Mouse (Mus musculus) CH12.LX (cell line): ENCODE measurements around the gene Rabgap1l. TPM values are rescaled to one million over a fixed set of nuclear protein-coding genes. Genes with fewer than 3 reads are reported as not detected.
A peak's percentile ranks its signal among the peaks of the same experiment; 100 is the strongest.

Experiments used
- DNase-seq: peaks from one replicate; pipeline ENCODE4 v3.0.0-alpha.2; 2013; ENCODE audit errors: extremely low read depth
- H3K27ac ChIP-seq: 2 replicates; pipeline ENCODE4 v1.5.1; 2012; ENCODE audit warnings: low read depth, mild to moderate bottlenecking, control low read depth, moderate library complexity; ENCODE audit not compliant: insufficient read depth
- H3K27me3 ChIP-seq: replicated peaks from 2 replicates; pipeline ENCODE3; 2012; ENCODE audit warnings: inconsistent platforms
- H3K36me3 ChIP-seq, 2 experiments: replicated peaks in 1 of 2; 2 replicates each; pipeline versions ENCODE3 to v1.6.1; 2012; ENCODE audit warnings: inconsistent platforms in 1 of 2, low read length in 1 of 2, mild to moderate bottlenecking in 1 of 2, mixed read lengths in 1 of 2, moderate library complexity in 1 of 2; ENCODE audit not compliant: control insufficient read depth in 1 of 2, insufficient read depth in 1 of 2
- H3K4me1 ChIP-seq, 2 experiments: 2 replicates each; pipeline ENCODE4 v1.6.1; 2012; ENCODE audit warnings: inconsistent platforms in 1 of 2, moderate library complexity in 1 of 2; ENCODE audit not compliant: insufficient read depth in 2 of 2, control insufficient read depth in 1 of 2
- H3K4me2 ChIP-seq: 2 replicates; pipeline ENCODE4 v1.6.1; 2012; ENCODE audit warnings: low read depth, mild to moderate bottlenecking, control low read depth; ENCODE audit not compliant: poor library complexity, insufficient read depth, severe bottlenecking
- H3K4me3 ChIP-seq, 3 experiments: fragments of 150-350 bp in 1 of 3; sonication (generic) in 1 of 3; replicated peaks in 1 of 3; 2 replicates each; pipeline versions ENCODE3 to v1.5.1; 2011 to 2012; ENCODE audit warnings: low read depth in 2 of 3, low read length in 2 of 3, mild to moderate bottlenecking in 2 of 3, moderate library complexity in 2 of 3, control low read depth in 1 of 3, improper control_type of control experiment in 1 of 3, inconsistent platforms in 1 of 3, mixed read lengths in 1 of 3; ENCODE audit not compliant: poor library complexity in 1 of 3
- H3K79me2 ChIP-seq: replicated peaks from 2 replicates; pipeline ENCODE4 v1.6.1; 2012; ENCODE audit warnings: mild to moderate bottlenecking, moderate library complexity; ENCODE audit not compliant: control insufficient read depth, poor library complexity, insufficient read depth, severe bottlenecking; ENCODE audit errors: extremely low read depth
- H3K9ac ChIP-seq: 2 replicates; pipeline ENCODE4 v1.6.1; 2012; ENCODE audit warnings: low read depth, mild to moderate bottlenecking, control low read depth, moderate library complexity; ENCODE audit not compliant: insufficient read depth
- H3K9me3 ChIP-seq: replicated peaks from 2 replicates; pipeline ENCODE3; 2012; ENCODE audit warnings: low read length, inconsistent platforms, mixed read lengths
- BHLHE40 ChIP-seq: IDR thresholded peaks from 2 replicates; pipeline ENCODE4 v1.6.1; 2011; ENCODE audit warnings: mild to moderate bottlenecking, low read depth, low read length, improper control_type of control experiment
- CHD1 ChIP-seq: IDR thresholded peaks from 2 replicates; pipeline ENCODE4 v1.6.1; 2012; ENCODE audit warnings: low read depth, low read length, improper control_type of control experiment, inconsistent platforms
- CTCF ChIP-seq, 2 experiments: IDR thresholded peaks in 1 of 2; conservative IDR thresholded peaks in 1 of 2; 2 replicates each; pipeline ENCODE4 v1.5.1; 2011 to 2012; ENCODE audit warnings: low read depth in 2 of 2, low read length in 2 of 2, improper control_type of control experiment in 1 of 2, inconsistent platforms in 1 of 2, mild to moderate bottlenecking in 1 of 2, moderate library complexity in 1 of 2
- EP300 ChIP-seq: IDR thresholded peaks from 2 replicates; pipeline ENCODE4 v1.6.1; 2011; ENCODE audit warnings: low read length, improper control_type of control experiment
- ETS1 ChIP-seq: conservative IDR thresholded peaks from 2 replicates; pipeline ENCODE4 v1.6.1; 2012; ENCODE audit warnings: low read depth, mild to moderate bottlenecking, inconsistent platforms, low read length, improper control_type of control experiment, moderate library complexity
- GABPA ChIP-seq: IDR thresholded peaks from 2 replicates; pipeline ENCODE4 v1.6.1; 2012; ENCODE audit warnings: low read depth, low read length, improper control_type of control experiment, inconsistent platforms; ENCODE audit not compliant: insufficient replicate concordance
- HCFC1 ChIP-seq: IDR thresholded peaks from 2 replicates; pipeline ENCODE4 v1.6.1; 2012; ENCODE audit warnings: low read depth, mild to moderate bottlenecking, inconsistent platforms, low read length, improper control_type of control experiment
- IRF4 ChIP-seq: IDR thresholded peaks from 2 replicates; pipeline ENCODE4 v1.6.1; 2014; ENCODE audit warnings: low read depth, mild to moderate bottlenecking, inconsistent platforms, low read length, improper control_type of control experiment
- JUN ChIP-seq: IDR thresholded peaks from 2 replicates; pipeline ENCODE4 v1.6.1; 2011; ENCODE audit warnings: low read depth, mild to moderate bottlenecking, low read length, improper control_type of control experiment, moderate library complexity; ENCODE audit not compliant: insufficient read depth
- JUND ChIP-seq: conservative IDR thresholded peaks from 2 replicates; pipeline ENCODE4 v1.6.1; 2011; ENCODE audit warnings: low read depth, low read length, improper control_type of control experiment
- KAT2A ChIP-seq: IDR thresholded peaks from 2 replicates; pipeline ENCODE4 v1.6.1; 2012; ENCODE audit warnings: low read length, improper control_type of control experiment, inconsistent platforms; ENCODE audit not compliant: insufficient replicate concordance
- MAFK ChIP-seq: IDR thresholded peaks from 2 replicates; pipeline ENCODE4 v1.6.1; 2011; ENCODE audit warnings: low read length, improper control_type of control experiment; ENCODE audit not compliant: insufficient replicate concordance
- MEF2A ChIP-seq: IDR thresholded peaks from 2 replicates; pipeline ENCODE4 v1.6.1; 2014; ENCODE audit warnings: low read depth, mild to moderate bottlenecking, inconsistent platforms, low read length, improper control_type of control experiment, borderline replicate concordance
- MXI1 ChIP-seq: IDR thresholded peaks from 2 replicates; pipeline ENCODE4 v1.6.1; 2011; ENCODE audit warnings: mild to moderate bottlenecking, low read depth, low read length, improper control_type of control experiment
- NELFE ChIP-seq: IDR thresholded peaks from 2 replicates; pipeline ENCODE4 v1.6.1; 2011; ENCODE audit warnings: low read depth, low read length, improper control_type of control experiment
- RAD21 ChIP-seq: IDR thresholded peaks from 2 replicates; pipeline ENCODE4 v1.6.1; 2011; ENCODE audit warnings: low read depth, mild to moderate bottlenecking, low read length, improper control_type of control experiment, moderate library complexity
- SIN3A ChIP-seq: IDR thresholded peaks from 2 replicates; pipeline ENCODE4 v1.6.1; 2012; ENCODE audit warnings: low read length, improper control_type of control experiment, inconsistent platforms
- TCF12 ChIP-seq: IDR thresholded peaks from 2 replicates; pipeline ENCODE4 v1.6.1; 2014; ENCODE audit warnings: low read depth, mild to moderate bottlenecking, inconsistent platforms, low read length, improper control_type of control experiment
- USF1 ChIP-seq: IDR thresholded peaks from 2 replicates; pipeline ENCODE4 v1.6.1; 2014; ENCODE audit warnings: low read depth, mild to moderate bottlenecking, inconsistent platforms, low read length, improper control_type of control experiment
- USF2 ChIP-seq: conservative IDR thresholded peaks from 2 replicates; pipeline ENCODE4 v1.6.1; 2011; ENCODE audit warnings: low read depth, low read length, improper control_type of control experiment
- ZKSCAN1 ChIP-seq: IDR thresholded peaks from 2 replicates; pipeline ENCODE4 v1.6.1; 2012; ENCODE audit warnings: low read depth, inconsistent platforms, low read length, improper control_type of control experiment, borderline replicate concordance
- dilution Hi-C: fragments of 300-500 bp; cut with MboI; formaldehyde crosslinking; loops from 2 replicates; pipeline ENCODE4 v1.14.3; 2020; ENCODE audit warnings: low sequenced_read_pairs; ENCODE audit not compliant: extremely low pct_unique_long_range_greater_than_20kb, extremely low pct_ligation_motif_present
- in situ Hi-C: fragments of 300-500 bp; cut with MboI; formaldehyde crosslinking; loops from 3 replicates; pipeline ENCODE4 v1.14.3; 2019; ENCODE audit warnings: low sequenced_read_pairs, low pct_ligation_motif_present, low pct_unique_long_range_greater_than_20kb, mixed read lengths
- polyA plus RNA-seq: library from polyadenylated mRNA; unstranded; fragments of >175 nt; gene quantifications from 2 replicates; pipeline ENCODE4 v1.2.1, GENCODE M21; 2012; ENCODE audit warnings: low read depth; ENCODE audit not compliant: insufficient read length
- total RNA-seq, 2 experiments: library from RNA; depleted of rRNA; stranded (reverse); fragments of 300-350 nt in 1 of 2; fragments of >200 nt in 1 of 2; gene quantifications; 2 replicates each; pipeline ENCODE4 v1.2.3; 2012 to 2014

Gene Rabgap1l
- total and polyA plus RNA-seq, 3 experiments, result 84.0 to 109 (median 85.6) TPM

- TF ChIP-seq RAD21, result no peak
- peak; percentile 94 for TF ChIP-seq SIN3A
- no peak for TF ChIP-seq GABPA
Measured at GRCm38 (mm10) chr1:160245954-160246353, 547.1 kb downstream of the Rabgap1l start (continued).

- peak; percentile 82 for DNase-seq
- H3K79me2 ChIP-seq, result peaks cover 33% of the 10 kb centered on the region
- peaks cover 10 to 26% of the 10 kb centered on the region in 2 experiments for H3K36me3 ChIP-seq
- H3K9ac ChIP-seq, result peak overlapping the region; percentile 58
- peaks cover 3% of the 10 kb centered on the region for H3K9me3 ChIP-seq
- in situ Hi-C loops, result loop anchor here (10.0 kb wide), 1 partner anchor 130 kb away; no protein-coding TSS in a partner anchor
- peaks cover 4 to 59% of the 10 kb centered on the region in 2 experiments for H3K4me1 ChIP-seq
- H3K4me2 ChIP-seq, result peak overlapping the region; percentile 93
- peak overlapping the region; percentile 88 for H3K27ac ChIP-seq
- peak; percentile 91 for TF ChIP-seq JUND
- peak; percentile 82 for TF ChIP-seq JUN
- no peak; the same call in 1 of the 2 replicates for TF ChIP-seq CHD1
- peak; percentile 95 for TF ChIP-seq IRF4
- peak; percentile 63; the same call in 1 of the 2 replicates for TF ChIP-seq ETS1
- TF ChIP-seq BHLHE40, result peak; percentile 78
- no peak for TF ChIP-seq USF2
- no peak for TF ChIP-seq CTCF (conservative IDR thresholded peaks at IDR 0.05 in 1 of 2, IDR thresholded peaks at IDR 0.05 in 1 of 2; ENCODE audit: low read depth in 2 of 2, low read length in 2 of 2)
- peak; percentile 52; the same call in 1 of the 2 replicates for TF ChIP-seq MXI1
- no peak for TF ChIP-seq USF1
- peak; percentile 66; the same call in 1 of the 2 replicates for TF ChIP-seq MEF2A
- TF ChIP-seq KAT2A, result no peak
- TF ChIP-seq TCF12, result peak; percentile 66; the same call in 1 of the 2 replicates
- peak; percentile 72 for TF ChIP-seq ZKSCAN1
- TF ChIP-seq HCFC1, result no peak
- peak; percentile 87 for TF ChIP-seq EP300
- no peak for TF ChIP-seq NELFE
- TF ChIP-seq MAFK, result peak; percentile 75
- TF ChIP-seq, all 38 proteins: peak for 11
- Histone ChIP-seq H3K4me3 (peak overlapping the region in 2 of 3 experiments; percentile 17 to 28), H3K27me3 (no peaks in the 10 kb centered on the region)
- dilution Hi-C loops, result no loop called here
Measured at GRCm38 (mm10) chr1:160244689-160245088, 548.3 kb downstream of the Rabgap1l start.
